Mouse (Mus musculus): ENCODE data around the gene Crybg2. TPM values are rescaled to one million over a fixed set of nuclear protein-coding genes. Genes with fewer than 3 reads are reported as not detected.
A peak's percentile ranks its signal among the peaks of the same experiment; 100 is the strongest.

Crybg2 gene
- total and polyA plus RNA-seq, 2 experiments from 2014 or later = 0.08 TPM; not detected in 1

GRCm38 (mm10) chr4:134115215-134116144 lies 54.9 kb downstream of the Crybg2 start:
- no peak for ATAC-seq (ENCODE audit: insufficient read depth, low read depth)
- H3K36me3 ChIP-seq (replicated peaks; ENCODE audit: control insufficient read depth, insufficient read depth, low read length) = no peaks in the 10 kb centered on the region

GRCm38 (mm10) chr4:134116501-134116900 lies 55.9 kb downstream of the Crybg2 start:
- Histone ChIP-seq H3K27me3 (ENCODE audit: control insufficient read depth, insufficient read depth, low read length) (no peaks in the 10 kb centered on the region), H3K4me3 (ENCODE audit: low read depth, low read length) (no peak overlapping the region), H3K27ac (ENCODE audit: low read depth) (peak overlapping the region; percentile 60; the same call in 1 of the 2 replicates), H3K4me2 (ENCODE audit: low read depth, low read length) (no peak overlapping the region), H3K36me3 (replicated peaks; ENCODE audit: control insufficient read depth, insufficient read depth, low read length) (no peaks in the 10 kb centered on the region), H3K9me3 (replicated peaks; ENCODE audit: control insufficient read depth, low read length) (no peaks in the 10 kb centered on the region), H3K4me1 (ENCODE audit: control insufficient read depth, insufficient read depth) (0 out of 2 replicates have a peak, but pooled peaks cover 2% of the 10 kb centered on the region), H3K9ac (replicated peaks; ENCODE audit: low read depth, low read length) (no peak overlapping the region)
- TF ChIP-seq EP300 (IDR thresholded peaks at IDR 0.05; ENCODE audit: low read depth) = no peak
- TF ChIP-seq CTCF (IDR thresholded peaks at IDR 0.05; ENCODE audit: low read depth) = no peak
- ATAC-seq (ENCODE audit: insufficient read depth, low read depth) (no peak), DNase-seq (ENCODE audit: low spot score) (no peak)
- WGBS = 74% methylated on average over 2 of the region's 2 CpGs

More at GRCm38 (mm10) chr4:134115215-134116144, 54.9 kb downstream of the Crybg2 start:
- Histone ChIP-seq H3K27ac (ENCODE audit: low read depth) (peak overlapping the region; percentile 60; the same call in 1 of the 2 replicates), H3K4me1 (ENCODE audit: control insufficient read depth, insufficient read depth) (0 out of 2 replicates have a peak, but pooled peaks cover 2% of the 10 kb centered on the region), H3K9me3 (replicated peaks; ENCODE audit: control insufficient read depth, low read length) (no peaks in the 10 kb centered on the region), H3K27me3 (ENCODE audit: control insufficient read depth, insufficient read depth, low read length) (no peaks in the 10 kb centered on the region), H3K9ac (replicated peaks; ENCODE audit: low read depth, low read length) (no peak overlapping the region), H3K4me2 (ENCODE audit: low read depth, low read length) (no peak overlapping the region), H3K4me3 (ENCODE audit: low read depth, low read length) (no peak overlapping the region)
- no peak for TF ChIP-seq EP300 (IDR thresholded peaks at IDR 0.05; ENCODE audit: low read depth)
- TF ChIP-seq CTCF (IDR thresholded peaks at IDR 0.05; ENCODE audit: low read depth) = no peak
- WGBS = 83% methylated on average over 16 of the region's 16 CpGs
- DNase-seq (ENCODE audit: low spot score) = no peak

- Histone ChIP-seq H3K27ac (ENCODE audit: low read depth) (peak overlapping the region; percentile 60; the same call in 1 of the 2 replicates), H3K36me3 (replicated peaks; ENCODE audit: control insufficient read depth, insufficient read depth, low read length) (no peaks in the 10 kb centered on the region), H3K27me3 (ENCODE audit: control insufficient read depth, insufficient read depth, low read length) (no peaks in the 10 kb centered on the region), H3K4me2 (ENCODE audit: low read depth, low read length) (no peak overlapping the region), H3K4me3 (ENCODE audit: low read depth, low read length) (no peak overlapping the region), H3K9me3 (replicated peaks; ENCODE audit: control insufficient read depth, low read length) (no peaks in the 10 kb centered on the region), H3K9ac (replicated peaks; ENCODE audit: low read depth, low read length) (no peak overlapping the region), H3K4me1 (ENCODE audit: control insufficient read depth, insufficient read depth) (0 out of 2 replicates have a peak, but pooled peaks cover 2% of the 10 kb centered on the region)
- DNase-seq (ENCODE audit: low spot score) = no peak
- TF ChIP-seq EP300 (IDR thresholded peaks at IDR 0.05; ENCODE audit: low read depth) = no peak
- no peak for TF ChIP-seq CTCF (IDR thresholded peaks at IDR 0.05; ENCODE audit: low read depth)
- 50% methylated on average over 8 of the region's 8 CpGs for WGBS
- no peak for ATAC-seq (ENCODE audit: insufficient read depth, low read depth)
Observed at GRCm38 (mm10) chr4:134117012-134117411, 56.4 kb downstream of the Crybg2 start.

GRCm38 (mm10) chr4:134118126-134118800 lies 57.6 kb downstream of the Crybg2 start:
- Histone ChIP-seq H3K4me3 (ENCODE audit: low read depth, low read length) (no peak overlapping the region), H3K36me3 (replicated peaks; ENCODE audit: control insufficient read depth, insufficient read depth, low read length) (no peaks in the 10 kb centered on the region), H3K27ac (ENCODE audit: low read depth) (peak overlapping the region; percentile 9; the same call in 1 of the 2 replicates), H3K9ac (replicated peaks; ENCODE audit: low read depth, low read length) (no peak overlapping the region), H3K27me3 (ENCODE audit: control insufficient read depth, insufficient read depth, low read length) (no peaks in the 10 kb centered on the region), H3K4me2 (ENCODE audit: low read depth, low read length) (no peak overlapping the region; the same call in 1 of the 2 replicates), H3K4me1 (ENCODE audit: control insufficient read depth, insufficient read depth) (0 out of 2 replicates have a peak, but pooled peaks cover 2% of the 10 kb centered on the region), H3K9me3 (replicated peaks; ENCODE audit: control insufficient read depth, low read length) (no peaks in the 10 kb centered on the region)
- TF ChIP-seq CTCF (IDR thresholded peaks at IDR 0.05; ENCODE audit: low read depth) (no peak), EP300 (IDR thresholded peaks at IDR 0.05; ENCODE audit: low read depth) (no peak)
- DNase-seq (ENCODE audit: low spot score) (no peak), ATAC-seq (ENCODE audit: insufficient read depth, low read depth) (no peak)
- WGBS = 61% methylated on average over 14 of the region's 14 CpGs

- H3K9ac ChIP-seq (replicated peaks; ENCODE audit: low read depth, low read length) = no peak overlapping the region
- no peaks in the 10 kb centered on the region for H3K9me3 ChIP-seq (replicated peaks; ENCODE audit: control insufficient read depth, low read length)
- H3K27ac ChIP-seq (ENCODE audit: low read depth) = peak overlapping the region; percentile 9; the same call in 1 of the 2 replicates
- no peak overlapping the region for H3K4me2 ChIP-seq (ENCODE audit: low read depth, low read length)
- H3K4me1 ChIP-seq (ENCODE audit: control insufficient read depth, insufficient read depth) = 0 out of 2 replicates have a peak, but pooled peaks cover 2% of the 10 kb centered on the region
- no peak overlapping the region for H3K4me3 ChIP-seq (ENCODE audit: low read depth, low read length)
- 68% methylated on average over 5 of the region's 5 CpGs for WGBS
- ATAC-seq (ENCODE audit: insufficient read depth, low read depth) = no peak
- H3K36me3 ChIP-seq (replicated peaks; ENCODE audit: control insufficient read depth, insufficient read depth, low read length) = no peaks in the 10 kb centered on the region
- TF ChIP-seq CTCF (IDR thresholded peaks at IDR 0.05; ENCODE audit: low read depth) (no peak), EP300 (IDR thresholded peaks at IDR 0.05; ENCODE audit: low read depth) (no peak)
- H3K27me3 ChIP-seq (ENCODE audit: control insufficient read depth, insufficient read depth, low read length) = no peaks in the 10 kb centered on the region
- no peak for DNase-seq (ENCODE audit: low spot score)
Observed at GRCm38 (mm10) chr4:134119042-134119441, 58.4 kb downstream of the Crybg2 start.
